Mouse (Mus musculus): ENCODE data around the gene Gm45713.
"Not testable (repeated sequence)": the region's sequence is repeated elsewhere in the genome, so short reads cannot be mapped to it uniquely, and the experiment has no call there.

Gene Gm45713

DNA sequence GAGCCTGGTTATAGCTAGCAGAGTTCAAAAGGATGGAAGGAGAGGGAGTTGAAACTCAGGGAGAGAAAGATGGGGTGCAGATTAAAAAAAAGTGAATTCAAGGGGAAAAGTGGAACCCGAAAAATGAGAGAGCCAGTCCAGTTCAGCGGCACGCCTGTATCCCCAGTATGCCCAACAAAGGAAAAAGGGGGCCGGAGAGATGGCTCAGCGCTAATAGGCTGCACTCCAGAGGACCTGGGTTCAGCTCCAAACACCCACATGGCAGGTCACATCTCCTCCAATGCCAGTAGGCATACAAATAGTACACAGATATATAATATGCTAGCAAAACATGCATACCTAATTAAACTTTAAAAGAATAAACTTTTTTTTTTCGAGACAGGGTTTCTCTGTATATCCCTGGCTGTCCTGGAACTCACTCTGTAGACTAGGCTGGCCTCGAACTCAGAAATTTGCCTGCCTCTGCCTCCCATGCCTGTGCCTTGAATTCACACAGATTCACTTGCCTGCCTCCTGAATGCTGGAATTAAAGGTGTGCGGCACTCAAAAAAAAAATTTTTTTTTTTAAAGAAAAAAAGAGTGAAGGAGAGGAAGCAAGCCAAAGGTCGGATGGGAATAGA is 27.1 kb upstream of the Gm45713 start:
- no peak for DNase-seq (ENCODE audit: inconsistent ontology term)

- no peak for DNase-seq (ENCODE audit: inconsistent ontology term)
Measured at GRCm38 (mm10) chr7:45162551-45162950, 26.5 kb upstream of the Gm45713 start.

- peak; percentile 90 for DNase-seq (ENCODE audit: inconsistent ontology term)
Measured at GRCm38 (mm10) chr7:45161612-45162473, 25.8 kb upstream of the Gm45713 start.

DNA sequence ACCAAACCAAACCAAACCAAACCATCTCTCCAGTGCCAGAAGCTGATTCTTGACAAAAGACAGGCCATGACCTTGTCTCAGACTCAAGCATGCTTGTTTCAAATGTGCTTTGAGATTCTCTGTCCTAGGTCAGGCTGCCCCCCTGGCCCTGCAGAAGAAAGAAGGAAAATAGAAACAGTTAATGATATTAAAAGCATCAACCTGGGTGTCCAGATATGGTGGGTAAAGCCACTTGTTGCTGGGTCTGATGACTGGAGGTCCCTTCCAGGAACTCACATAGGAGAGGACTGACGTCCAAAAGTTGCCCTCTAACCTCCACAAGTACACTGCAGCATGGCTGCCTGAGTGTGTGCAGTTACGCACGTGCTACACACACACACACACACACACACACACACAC is 24.8 kb upstream of the Gm45713 start:
- DNase-seq (ENCODE audit: inconsistent ontology term) = no peak

DNA sequence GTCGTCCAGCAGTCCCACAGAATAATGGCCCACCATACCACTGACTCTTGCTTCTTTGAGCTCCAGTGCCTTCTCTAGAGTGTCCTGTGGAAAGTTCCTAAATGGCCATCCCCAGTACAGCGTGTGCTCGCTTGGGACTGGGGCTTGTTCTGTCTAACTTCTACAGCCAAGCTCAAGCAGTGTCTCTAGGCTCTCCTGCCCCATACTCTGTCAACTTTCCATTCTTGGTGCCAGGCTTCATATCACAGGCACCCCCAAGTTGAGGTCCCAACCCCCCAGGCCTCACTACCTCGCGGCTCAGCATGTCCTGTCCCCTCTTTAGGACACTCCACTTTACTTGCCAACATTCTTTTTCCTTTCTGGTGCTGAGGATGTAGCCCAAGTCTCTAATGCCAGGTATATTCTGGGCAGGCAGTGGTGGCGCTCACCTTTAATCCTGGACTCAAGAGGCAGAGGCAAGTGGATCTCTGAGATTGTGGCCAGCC is 24.3 kb upstream of the Gm45713 start:
- DNase-seq (ENCODE audit: inconsistent ontology term) = no peak

GRCm38 (mm10) chr7:45158991-45159390 is 23.0 kb upstream of the Gm45713 start:
- no peak for DNase-seq (ENCODE audit: inconsistent ontology term)

GRCm38 (mm10) chr7:45157459-45157858 is 21.4 kb upstream of the Gm45713 start:
- no peak for DNase-seq (ENCODE audit: inconsistent ontology term)

DNA sequence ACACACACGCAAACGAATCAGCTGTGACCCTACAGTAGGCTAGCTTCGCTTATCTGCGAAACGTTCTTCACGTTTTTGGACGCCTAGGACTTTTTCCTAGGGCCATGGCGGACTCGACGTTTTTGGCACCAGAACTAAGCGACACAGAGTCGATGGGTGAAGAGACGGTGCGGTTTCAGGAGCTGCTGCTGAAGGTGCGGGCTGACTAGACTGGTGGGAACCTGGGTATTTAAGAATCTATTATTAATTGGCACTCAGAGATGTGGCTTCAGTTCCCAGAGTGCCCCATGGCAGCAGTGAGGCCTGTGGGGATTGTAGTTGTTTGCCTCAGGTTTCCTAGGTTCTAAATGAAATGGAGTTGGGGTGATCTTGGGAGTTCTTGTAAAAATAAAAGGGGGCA is 20.2 kb upstream of the Gm45713 start:
- DNase-seq (ENCODE audit: inconsistent ontology term) = no peak

- no peak for DNase-seq (ENCODE audit: inconsistent ontology term)
Measured at GRCm38 (mm10) chr7:45155590-45155989, 19.6 kb upstream of the Gm45713 start.

DNA sequence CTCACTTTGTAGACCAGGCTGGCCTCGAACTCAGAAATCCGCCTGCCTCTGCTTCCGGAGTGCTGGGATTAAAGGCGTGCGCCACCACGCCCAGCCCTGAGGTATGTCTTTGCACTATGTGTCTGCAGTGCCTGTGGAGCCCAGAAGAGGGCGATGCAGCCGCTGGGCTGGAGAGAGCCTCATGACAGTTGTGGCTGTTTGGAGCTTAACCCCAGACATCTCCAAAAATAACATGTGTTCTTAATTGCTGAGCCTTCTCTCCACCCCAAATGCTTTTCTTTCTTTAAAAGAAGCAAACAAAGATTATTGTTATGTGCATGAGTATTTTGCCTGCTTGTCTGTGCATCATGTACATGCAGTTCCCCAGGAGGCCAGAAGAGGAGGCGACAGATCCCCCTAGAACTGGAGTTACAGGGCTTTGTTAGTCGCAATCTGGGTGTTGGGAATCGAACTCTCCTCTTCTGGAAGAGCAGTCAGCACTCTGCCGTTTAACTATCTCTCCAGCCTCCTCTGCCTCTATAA is 19.0 kb upstream of the Gm45713 start:
- DNase-seq (ENCODE audit: inconsistent ontology term) = peak; percentile 50

GRCm38 (mm10) chr7:45154096-45154992 is 18.3 kb upstream of the Gm45713 start, which contains the start of the genes Pih1d1 and Aldh16a1:
TSS of gene Pih1d1 (plus strand) at chr7:45154303.
TSS of gene Aldh16a1 (minus strand) at chr7:45154584.
- DNase-seq (ENCODE audit: inconsistent ontology term) = peak; percentile 98

DNA sequence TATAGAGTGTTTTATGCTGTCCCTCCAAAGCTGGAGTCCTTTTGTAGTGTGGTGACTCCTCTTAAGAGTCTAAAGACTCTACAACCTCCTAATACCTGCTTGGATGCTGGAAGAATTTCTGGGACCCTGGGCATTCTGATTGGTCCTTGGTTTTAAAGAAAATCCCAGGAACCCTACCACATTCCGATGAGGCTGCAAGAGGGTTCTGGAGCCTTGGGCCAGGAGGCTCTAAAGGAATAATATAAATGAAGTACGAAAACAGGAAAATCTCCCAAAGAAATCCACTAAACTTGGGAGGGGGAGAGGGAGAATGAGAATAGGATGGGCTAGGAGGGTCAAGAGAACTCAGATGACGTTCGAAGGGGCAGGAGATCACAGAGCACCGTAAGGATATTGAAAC is 17.6 kb upstream of the Gm45713 start:
- DNase-seq (ENCODE audit: inconsistent ontology term) = no peak

DNA sequence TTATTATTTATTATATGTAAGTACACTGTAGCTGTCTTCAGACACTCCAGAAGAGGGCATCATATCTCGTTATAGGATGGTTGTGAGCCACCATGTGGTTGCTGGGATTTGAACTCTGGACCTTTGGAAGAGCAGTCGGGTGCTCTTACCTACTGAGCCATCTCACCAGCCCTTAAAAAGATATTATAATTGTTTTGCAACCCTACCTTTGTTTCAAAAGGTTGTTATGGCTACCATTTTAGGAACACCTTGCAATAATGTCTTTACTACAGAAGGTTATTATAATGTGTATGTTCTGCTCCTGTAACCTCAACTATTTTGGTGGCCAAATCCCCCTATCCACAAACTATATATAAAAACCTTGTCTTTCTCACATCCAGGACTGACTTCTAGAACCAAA is 17.0 kb upstream of the Gm45713 start:
- DNase-seq (ENCODE audit: inconsistent ontology term) = not testable (repeated sequence)

DNA sequence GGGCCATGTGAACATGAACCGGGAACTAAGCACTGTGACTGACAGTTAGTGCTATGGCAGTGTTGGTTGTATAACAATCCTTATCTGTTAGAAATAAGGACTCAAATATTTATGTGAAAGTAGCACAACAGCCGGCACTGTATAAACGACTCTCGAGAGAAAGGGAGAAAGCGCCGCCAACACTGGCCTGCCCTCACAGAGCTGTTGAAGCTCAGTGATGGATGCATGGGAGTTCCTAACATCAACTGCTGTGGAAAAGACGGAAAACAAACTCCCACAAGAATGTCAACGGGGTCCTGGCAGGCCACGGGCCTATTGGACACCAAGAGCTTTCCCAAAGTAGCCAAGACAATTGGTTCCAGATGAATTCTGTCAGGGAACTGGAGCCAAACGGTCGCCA is 15.3 kb upstream of the Gm45713 start:
- DNase-seq (ENCODE audit: inconsistent ontology term) = no peak

- no peak for DNase-seq (ENCODE audit: inconsistent ontology term)
Measured at GRCm38 (mm10) chr7:45150321-45150720, 14.3 kb upstream of the Gm45713 start.

DNA sequence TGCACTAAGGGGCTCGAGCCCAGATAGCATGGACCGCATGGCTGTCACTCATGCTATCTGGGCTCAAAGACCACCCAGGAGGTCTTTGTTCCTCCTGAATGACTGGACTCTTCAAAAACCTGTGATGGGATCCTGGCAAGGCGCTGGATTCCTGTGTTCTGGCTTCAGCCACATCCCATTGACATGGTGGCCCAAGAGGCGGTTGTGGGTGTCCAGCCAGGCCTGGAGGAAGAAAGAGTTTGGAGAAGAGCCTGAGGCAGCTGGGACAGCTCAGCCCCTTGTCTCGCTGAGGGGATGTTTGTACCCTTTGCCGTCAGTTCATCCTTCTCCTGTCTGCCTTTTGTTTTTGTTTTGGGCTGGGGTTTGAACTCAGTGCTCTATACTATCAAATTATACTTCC is 13.5 kb upstream of the Gm45713 start:
- no peak for DNase-seq (ENCODE audit: inconsistent ontology term)

GRCm38 (mm10) chr7:45148534-45149098 is 12.6 kb upstream of the Gm45713 start:
- no peak for DNase-seq (ENCODE audit: inconsistent ontology term)

DNA sequence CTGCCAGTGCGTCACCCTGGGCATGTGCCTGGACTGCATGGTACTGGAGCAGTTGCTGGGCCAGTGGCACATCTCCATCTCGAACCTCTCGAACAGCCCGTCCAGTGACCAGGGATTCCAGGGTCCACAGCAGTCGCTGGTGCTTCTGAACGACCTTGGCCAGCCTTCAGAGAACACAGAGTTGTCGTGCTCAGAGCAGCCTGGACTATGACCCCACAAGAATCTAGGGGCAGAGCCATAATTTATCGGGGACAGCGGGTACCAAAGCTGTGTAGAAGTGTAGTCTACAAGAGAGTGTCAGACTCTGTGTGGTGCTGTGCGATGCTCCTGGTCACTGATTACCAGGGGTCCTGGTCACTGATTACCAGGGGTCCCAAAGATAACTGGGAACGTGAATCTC is 11.9 kb upstream of the Gm45713 start:
- DNase-seq (ENCODE audit: inconsistent ontology term) = no peak

- DNase-seq (ENCODE audit: inconsistent ontology term) = no peak
Measured at GRCm38 (mm10) chr7:45147267-45147666, 11.2 kb upstream of the Gm45713 start.

GRCm38 (mm10) chr7:45145460-45145859 is 9.4 kb upstream of the Gm45713 start:
- no peak for DNase-seq (ENCODE audit: inconsistent ontology term)
